Mouse (Mus musculus): ENCODE measurements around the gene Thsd4.

DNA sequence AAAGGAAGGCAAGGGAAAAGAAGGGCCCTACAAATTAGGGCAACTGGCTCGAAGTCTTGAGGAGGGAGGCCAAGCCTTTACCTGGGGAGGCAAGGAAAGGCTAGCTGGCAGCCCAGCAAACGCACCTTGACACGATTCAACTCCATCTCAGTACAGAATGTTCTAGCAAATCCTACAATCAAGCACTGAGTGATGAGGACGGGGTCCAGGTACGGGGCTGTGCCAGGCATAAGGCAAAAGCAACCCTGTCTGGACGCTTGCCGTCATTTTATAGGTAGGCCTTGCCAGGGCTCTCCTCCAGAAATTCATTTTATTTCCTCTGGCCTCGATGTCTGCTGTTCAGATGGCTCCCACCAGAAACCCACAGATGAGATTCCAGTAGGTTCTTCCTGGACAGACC lies 30.8 kb downstream of the Thsd4 start:
- TF ChIP-seq ZC3H11A (IDR thresholded peaks at IDR 0.05; ENCODE audit: borderline replicate concordance, low read depth, low read length) (no peak), HCFC1 (IDR thresholded peaks at IDR 0.05; ENCODE audit: borderline replicate concordance, insufficient read depth, low read length) (no peak), CHD2 (IDR thresholded peaks at IDR 0.05; ENCODE audit: low read depth, low read length) (no peak), MAFK (IDR thresholded peaks at IDR 0.05; ENCODE audit: insufficient read depth, low read depth, low read length) (no peak), ZNF384 (IDR thresholded peaks at IDR 0.05; ENCODE audit: low read depth, low read length) (no peak)
